Mouse (Mus musculus): ENCODE measurements around the gene Timm17b.
"Not testable (repeated sequence)": the region's sequence is repeated elsewhere in the genome, so short reads cannot be mapped to it uniquely, and the experiment has no call there.

Gene Timm17b

GRCm38 (mm10) chrX:7898880-7899874 is at the start of gene Timm17b, which contains the start of gene Pqbp1:
TSS of gene Timm17b (plus strand) at chrX:7899357.
TSS of gene Pqbp1 (minus strand) at chrX:7899269.
- peak; percentile 87 for DNase-seq (ENCODE audit: low spot score)

- peak; percentile 63 for DNase-seq (ENCODE audit: low spot score)
Observed at GRCm38 (mm10) chrX:7854578-7854977, 44.6 kb upstream of the Timm17b start.

GRCm38 (mm10) chrX:7859191-7859753 is 39.9 kb upstream of the Timm17b start:
- no peak for DNase-seq (ENCODE audit: low spot score)

- no peak for DNase-seq (ENCODE audit: low spot score)
Observed at GRCm38 (mm10) chrX:7863181-7863580, 36.0 kb upstream of the Timm17b start.

GRCm38 (mm10) chrX:7864551-7864950 is 34.6 kb upstream of the Timm17b start:
- DNase-seq (ENCODE audit: low spot score) = no peak

- DNase-seq (ENCODE audit: low spot score) = no peak
Observed at GRCm38 (mm10) chrX:7865343-7865742, 33.8 kb upstream of the Timm17b start.

GRCm38 (mm10) chrX:7865786-7866185 is 33.4 kb upstream of the Timm17b start:
- DNase-seq (ENCODE audit: low spot score) = no peak

GRCm38 (mm10) chrX:7867141-7867540 is 32.0 kb upstream of the Timm17b start:
- DNase-seq (ENCODE audit: low spot score) = no peak

GRCm38 (mm10) chrX:7868506-7868905 is 30.7 kb upstream of the Timm17b start:
- DNase-seq (ENCODE audit: low spot score) = no peak

GRCm38 (mm10) chrX:7869826-7870225 is 29.3 kb upstream of the Timm17b start:
- DNase-seq (ENCODE audit: low spot score) = no peak

- DNase-seq (ENCODE audit: low spot score) = peak; percentile 78
Observed at GRCm38 (mm10) chrX:7878007-7878419, 21.1 kb upstream of the Timm17b start, which contains the start of gene Pim2. TSS of gene Pim2 (plus strand) at chrX:7878262.

GRCm38 (mm10) chrX:7878495-7878894 is 20.7 kb upstream of the Timm17b start:
- DNase-seq (ENCODE audit: low spot score) = peak; percentile 3

GRCm38 (mm10) chrX:7879819-7880218 is 19.3 kb upstream of the Timm17b start:
- DNase-seq (ENCODE audit: low spot score) = peak; percentile 82

GRCm38 (mm10) chrX:7883841-7884567 is 15.2 kb upstream of the Timm17b start, which contains the start of gene Slc35a2:
TSS of gene Slc35a2 (plus strand) at chrX:7884028.
- DNase-seq (ENCODE audit: low spot score) = peak; percentile 77

GRCm38 (mm10) chrX:7898211-7898610 is 946 bp upstream of the Timm17b start:
- DNase-seq (ENCODE audit: low spot score) = no peak

GRCm38 (mm10) chrX:7904441-7904840 is 5.3 kb downstream of the Timm17b start:
- DNase-seq (ENCODE audit: low spot score) = no peak

GRCm38 (mm10) chrX:7907735-7908134 is 8.6 kb downstream of the Timm17b start, which contains the start of gene Gm10491:
TSS of gene Gm10491 (minus strand) at chrX:7907835.
- no peak for DNase-seq (ENCODE audit: low spot score)

GRCm38 (mm10) chrX:7909242-7909641 is 10.1 kb downstream of the Timm17b start, which contains the start of gene Gm10490:
TSS of gene Gm10490 (plus strand) at chrX:7909542.
- not testable (repeated sequence) for DNase-seq (ENCODE audit: low spot score)

GRCm38 (mm10) chrX:7910473-7910872 is 11.3 kb downstream of the Timm17b start:
- no peak for DNase-seq (ENCODE audit: low spot score)

- DNase-seq (ENCODE audit: low spot score) = not testable (repeated sequence)
Observed at GRCm38 (mm10) chrX:7915669-7916068, 16.5 kb downstream of the Timm17b start.

- DNase-seq (ENCODE audit: low spot score) = not testable (repeated sequence)
Observed at GRCm38 (mm10) chrX:7917960-7918359, 18.8 kb downstream of the Timm17b start.

All from retina, embryonic 14.5 days (tissue).